Mouse (Mus musculus): ENCODE data around the gene Fbxw11.

DNA sequence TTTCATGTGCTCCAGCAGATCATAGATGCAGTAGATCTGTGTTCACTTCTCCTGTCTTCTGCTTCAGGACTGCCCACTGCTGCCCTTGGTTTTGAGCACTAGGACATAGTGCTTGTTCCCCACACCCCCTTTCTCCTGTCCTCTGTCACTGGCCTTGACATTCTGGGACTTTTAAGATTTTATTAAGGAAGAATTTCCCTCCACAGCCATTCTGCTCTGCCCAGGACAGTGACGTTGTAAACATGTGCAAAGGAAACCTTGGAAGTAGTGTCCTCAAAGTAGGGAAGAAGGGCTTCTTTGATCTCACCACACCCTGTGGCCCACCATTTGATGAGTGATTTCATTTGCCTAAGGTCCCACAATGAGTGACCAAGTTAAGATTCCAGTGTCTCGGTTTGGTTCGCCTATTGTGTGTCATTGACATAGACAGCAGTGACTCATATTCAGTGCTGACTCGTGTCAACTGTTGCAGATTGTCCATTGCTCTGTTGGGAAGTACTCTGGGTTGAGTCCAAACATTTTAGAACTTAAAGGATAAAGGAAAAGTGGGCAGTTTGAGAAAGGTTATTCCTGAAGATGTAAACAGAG, 64.0 kb downstream of the Fbxw11 start:
- TF ChIP-seq POLR2A (IDR thresholded peaks at IDR 0.05; ENCODE audit: low read depth, low read length) (no peak), CTCF (IDR thresholded peaks at IDR 0.05; ENCODE audit: extremely low read depth, insufficient read length, insufficient replicate concordance, low read depth, low read length) (no peak)

All from small intestine, adult 2 months (tissue).